8 mouse cellular contexts compared by ENCODE assay signal in genomic region chr9:108649561-108650440, GRCm38 (mm10). TPM values are rescaled to one million over a fixed set of nuclear protein-coding genes. Genes with fewer than 3 reads are reported as not detected.
DNase-seq lines count a peak whose midpoint lies in the region; ATAC-seq and TF ChIP-seq lines count a peak whose summit lies in the region.

No protein-coding gene starts in this region.

- no peak for TF ChIP-seq CTCF in kidney, postnatal 0 days (IDR thresholded peaks at IDR 0.05; ENCODE audit: low read depth)
- no peak for TF ChIP-seq CTCF in lung, postnatal 0 days (IDR thresholded peaks at IDR 0.05)

- ATAC-seq in kidney, postnatal 0 days (replicated peaks; ENCODE audit: low FRiP score, low read depth) = no peak; the same call in 1 of the 2 replicates
- ATAC-seq in activated CD4-positive, CD25-positive, alpha-beta regulatory T cell, adult 4 months = peak; percentile 38
- no peak; the same call in 1 of the 2 replicates for ATAC-seq in heart, embryonic 16.5 days (replicated peaks; ENCODE audit: extremely low read depth, insufficient read depth, low FRiP score)
- peak; percentile 27 for ATAC-seq in lung, postnatal 0 days
- ATAC-seq in stomach, embryonic 14.5 days (ENCODE audit: insufficient number of reproducible peaks, insufficient read depth, low FRiP score, low read depth) = no peak

- no peaks in the 10 kb centered on the region for H3K9me3 ChIP-seq in kidney, postnatal 0 days (replicated peaks; ENCODE audit: low read length)
- H3K9me3 ChIP-seq in heart, embryonic 16.5 days (replicated peaks; ENCODE audit: control insufficient read depth, low read length) = no peaks in the 10 kb centered on the region
- no peaks in the 10 kb centered on the region for H3K9me3 ChIP-seq in lung, postnatal 0 days (ENCODE audit: low read length)
- H3K9me3 ChIP-seq in stomach, embryonic 14.5 days (ENCODE audit: control insufficient read depth, low read depth, low read length) = no peaks in the 10 kb centered on the region

- H3K9ac ChIP-seq in kidney, postnatal 0 days (ENCODE audit: low read depth, low read length) = peak overlapping the region; percentile 58
- H3K9ac ChIP-seq in heart, embryonic 16.5 days (ENCODE audit: low read length) = peak overlapping the region; percentile 98
- H3K9ac ChIP-seq in lung, postnatal 0 days (replicated peaks; ENCODE audit: low read depth) = peak overlapping the region; percentile 92
- H3K9ac ChIP-seq in stomach, embryonic 14.5 days (replicated peaks; ENCODE audit: low read depth, low read length) = peak overlapping the region; percentile 82

- intact Hi-C loops in left cerebral cortex, postnatal 4 days (cut with DNase I) = no loop called here

- peak; percentile 36 for DNase-seq in kidney, postnatal 0 days (ENCODE audit: low spot score)
- DNase-seq in kidney, postnatal 25 days = no peak
- peak; percentile 74 for DNase-seq in lung, postnatal 0 days (ENCODE audit: low spot score)
- no peak for DNase-seq in gastrocnemius, adult 18-20 months (ENCODE audit: low spot score)
- DNase-seq in left cerebral cortex, postnatal 4 days = no peak

- H3K36me3 ChIP-seq in kidney, postnatal 0 days (ENCODE audit: insufficient read depth, low read length) = no peaks in the 10 kb centered on the region
- no peaks in the 10 kb centered on the region for H3K36me3 ChIP-seq in heart, embryonic 16.5 days (ENCODE audit: control insufficient read depth, insufficient read depth)
- no peaks in the 10 kb centered on the region for H3K36me3 ChIP-seq in lung, postnatal 0 days (ENCODE audit: insufficient read depth, low read length)
- no peaks in the 10 kb centered on the region; the same call in 1 of the 2 replicates for H3K36me3 ChIP-seq in stomach, embryonic 14.5 days (ENCODE audit: control insufficient read depth, insufficient read depth, low read length)

- 22% methylated on average over 29 of the region's 29 CpGs for WGBS in kidney, postnatal 0 days
- WGBS in heart, embryonic 16.5 days = 14% methylated on average over 29 of the region's 29 CpGs
- WGBS in lung, postnatal 0 days = 17% methylated on average over 29 of the region's 29 CpGs
- WGBS in stomach, embryonic 14.5 days = 23% methylated on average over 29 of the region's 29 CpGs

- H3K4me1 ChIP-seq in kidney, postnatal 0 days (replicated peaks; ENCODE audit: insufficient read depth, low read length) = peaks cover 6% of the 10 kb centered on the region
- peaks cover 23% of the 10 kb centered on the region for H3K4me1 ChIP-seq in heart, embryonic 16.5 days (ENCODE audit: control insufficient read depth, insufficient read depth, low read length)
- peaks cover 11% of the 10 kb centered on the region; the same call in 1 of the 2 replicates for H3K4me1 ChIP-seq in lung, postnatal 0 days (ENCODE audit: insufficient read depth, low read depth, low read length)
- no peaks in the 10 kb centered on the region for H3K4me1 ChIP-seq in stomach, embryonic 14.5 days (ENCODE audit: control insufficient read depth, insufficient read depth, low read length)

- no peaks in the 10 kb centered on the region for H3K27me3 ChIP-seq in kidney, postnatal 0 days (ENCODE audit: insufficient read depth, low read length)
- no peaks in the 10 kb centered on the region for H3K27me3 ChIP-seq in heart, embryonic 16.5 days (ENCODE audit: control insufficient read depth, insufficient read depth, low read length)
- no peaks in the 10 kb centered on the region for H3K27me3 ChIP-seq in lung, postnatal 0 days (replicated peaks; ENCODE audit: insufficient read depth, low read length)
- no peaks in the 10 kb centered on the region for H3K27me3 ChIP-seq in stomach, embryonic 14.5 days (ENCODE audit: control insufficient read depth, insufficient read depth, low read length)

- peak overlapping the region; percentile 98 for H3K4me3 ChIP-seq in kidney, postnatal 0 days (replicated peaks; ENCODE audit: low read depth, low read length)
- peak overlapping the region; percentile 99 for H3K4me3 ChIP-seq in heart, embryonic 16.5 days (ENCODE audit: low read length)
- peak overlapping the region; percentile 93 for H3K4me3 ChIP-seq in lung, postnatal 0 days (ENCODE audit: low read depth, low read length)
- peak overlapping the region; percentile 92 for H3K4me3 ChIP-seq in stomach, embryonic 14.5 days (ENCODE audit: low read depth, low read length)

- H3K4me2 ChIP-seq in kidney, postnatal 0 days (ENCODE audit: low read length) = peak overlapping the region; percentile 79
- peak overlapping the region; percentile 72 for H3K4me2 ChIP-seq in heart, embryonic 16.5 days (ENCODE audit: low read depth, low read length)
- peak overlapping the region; percentile 69 for H3K4me2 ChIP-seq in lung, postnatal 0 days (replicated peaks; ENCODE audit: low read depth, low read length)
- peak overlapping the region; percentile 66 for H3K4me2 ChIP-seq in stomach, embryonic 14.5 days (replicated peaks; ENCODE audit: low read depth, low read length)

- H3K27ac ChIP-seq in kidney, postnatal 0 days = peak overlapping the region; percentile 97
- peak overlapping the region; percentile 98 for H3K27ac ChIP-seq in heart, embryonic 16.5 days (ENCODE audit: low read length)
- H3K27ac ChIP-seq in lung, postnatal 0 days (ENCODE audit: low read length) = peak overlapping the region; percentile 98
- peak overlapping the region; percentile 91 for H3K27ac ChIP-seq in stomach, embryonic 14.5 days (ENCODE audit: low read length)

- TF ChIP-seq EP300 in lung, postnatal 0 days (IDR thresholded peaks at IDR 0.05) = no peak

RNA-seq across cellular contexts. Expression of gene Arih2, which starts 0.6 kb away (rescaled TPM):
- 36.6 and 37.9 TPM in 2 replicates for polyA plus RNA-seq in kidney, postnatal 0 days (2015; fragmentation: Nextera tagmentation; extraction: Ambion mirVana)
- 10 to 100 TPM; 44.6 to 46.2 TPM for polyA plus RNA-seq in activated CD4-positive, CD25-positive, alpha-beta regulatory T cell, adult 4 months (2017; shearing (Covaris generic))
- polyA plus RNA-seq in heart, embryonic 16.5 days (2015; fragmentation: Nextera tagmentation; extraction: Ambion mirVana) = 45.6 and 46.9 TPM in 2 replicates
- 31.1 and 33.2 TPM in 2 replicates for polyA plus RNA-seq in lung, postnatal 0 days (2015; fragmentation: Nextera tagmentation; extraction: Ambion mirVana)
- polyA plus RNA-seq in stomach, embryonic 14.5 days (2014; fragmentation: Nextera tagmentation; extraction: Ambion mirVana) = 36.2 and 36.8 TPM in 2 replicates
- 10 to 100 TPM; 73.1 to 84.5 TPM for total RNA-seq in gastrocnemius, adult 18-20 months (2021)
- total RNA-seq in left cerebral cortex, postnatal 4 days (2021) = 10 to 100 TPM; 58.3 to 59.6 TPM

RNA-seq across cellular contexts. Expression of gene Slc25a20, which starts 12.1 kb away (rescaled TPM):
- polyA plus RNA-seq in kidney, postnatal 0 days (2015; fragmentation: Nextera tagmentation; extraction: Ambion mirVana) = 73.6 and 88.3 TPM in 2 replicates
- 10 to 100 TPM; 36.2 to 41.8 TPM for polyA plus RNA-seq in activated CD4-positive, CD25-positive, alpha-beta regulatory T cell, adult 4 months (2017; shearing (Covaris generic))
- polyA plus RNA-seq in heart, embryonic 16.5 days (2015; fragmentation: Nextera tagmentation; extraction: Ambion mirVana) = 88.0 and 91.4 TPM in 2 replicates
- polyA plus RNA-seq in lung, postnatal 0 days (2015; fragmentation: Nextera tagmentation; extraction: Ambion mirVana) = 58.7 and 60.2 TPM in 2 replicates
- polyA plus RNA-seq in stomach, embryonic 14.5 days (2014; fragmentation: Nextera tagmentation; extraction: Ambion mirVana) = 21.9 and 25.2 TPM in 2 replicates
- 10 to 100 TPM; 68.1 to 85.0 TPM for total RNA-seq in gastrocnemius, adult 18-20 months (2021)
- total RNA-seq in left cerebral cortex, postnatal 4 days (2021) = 10 to 100 TPM; 17.9 to 18.9 TPM

RNA-seq across cellular contexts. Expression of gene Prkar2a, which starts 39.3 kb away (rescaled TPM):
- polyA plus RNA-seq in kidney, postnatal 0 days (2015; fragmentation: Nextera tagmentation; extraction: Ambion mirVana) = 18.0 and 18.6 TPM in 2 replicates
- polyA plus RNA-seq in activated CD4-positive, CD25-positive, alpha-beta regulatory T cell, adult 4 months (2017; shearing (Covaris generic)) = 1 to 10 TPM; 4.0 to 5.4 TPM
- 21.3 and 25.5 TPM in 2 replicates for polyA plus RNA-seq in heart, embryonic 16.5 days (2015; fragmentation: Nextera tagmentation; extraction: Ambion mirVana)
- polyA plus RNA-seq in lung, postnatal 0 days (2015; fragmentation: Nextera tagmentation; extraction: Ambion mirVana) = 16.4 and 17.8 TPM in 2 replicates
- 30.4 and 33.6 TPM in 2 replicates for polyA plus RNA-seq in stomach, embryonic 14.5 days (2014; fragmentation: Nextera tagmentation; extraction: Ambion mirVana)
- 100 to 1,000 TPM; 164 to 169 TPM for total RNA-seq in gastrocnemius, adult 18-20 months (2021)
- 10 to 100 TPM; 78.5 to 78.7 TPM for total RNA-seq in left cerebral cortex, postnatal 4 days (2021)

RNA-seq across cellular contexts. Expression of gene P4htm, which starts 52.3 kb away (rescaled TPM):
- 8.3 and 8.6 TPM in 2 replicates for polyA plus RNA-seq in kidney, postnatal 0 days (2015; fragmentation: Nextera tagmentation; extraction: Ambion mirVana)
- 1 to 10 TPM; 5.1 to 9.0 TPM for polyA plus RNA-seq in activated CD4-positive, CD25-positive, alpha-beta regulatory T cell, adult 4 months (2017; shearing (Covaris generic))
- 20.1 and 22.0 TPM in 2 replicates for polyA plus RNA-seq in heart, embryonic 16.5 days (2015; fragmentation: Nextera tagmentation; extraction: Ambion mirVana)
- polyA plus RNA-seq in lung, postnatal 0 days (2015; fragmentation: Nextera tagmentation; extraction: Ambion mirVana) = 3.2 and 4.1 TPM in 2 replicates
- 6.1 and 6.2 TPM in 2 replicates for polyA plus RNA-seq in stomach, embryonic 14.5 days (2014; fragmentation: Nextera tagmentation; extraction: Ambion mirVana)
- total RNA-seq in gastrocnemius, adult 18-20 months (2021) = 1 to 10 TPM; 3.4 to 4.1 TPM
- 10 to 100 TPM; 26.2 to 34.5 TPM for total RNA-seq in left cerebral cortex, postnatal 4 days (2021)

Comparison
In these comparisons a context has a peak if more than half of its experiments do, and no peak if none do; other contexts are left out.
1. DNase-seq: peak in kidney, postnatal 0 days (single experiment) and lung, postnatal 0 days (single experiment); none in kidney, postnatal 25 days (0 of 2), gastrocnemius, adult 18-20 months (single experiment) and left cerebral cortex, postnatal 4 days (single experiment).
2. ATAC-seq: peak in activated CD4-positive, CD25-positive, alpha-beta regulatory T cell, adult 4 months (single experiment) and lung, postnatal 0 days (single experiment); none in kidney, postnatal 0 days (single experiment), heart, embryonic 16.5 days (single experiment) and stomach, embryonic 14.5 days (single experiment).
3. Peak in every context shown above with its lines, with median percentiles within 50 percentile points of each other: H3K27ac ChIP-seq, H3K4me2 ChIP-seq, H3K4me3 ChIP-seq and H3K9ac ChIP-seq.